Mouse (Mus musculus) midbrain, embryonic 14.5 days (tissue): ENCODE results near the gene Rbm6. TPM values are rescaled to one million over a fixed set of nuclear protein-coding genes. Genes with fewer than 3 reads are reported as not detected.

Source experiments
- ATAC-seq: fragments of 200-750 bp; cut with Nextera tagmentation; 2 replicates; pipeline ENCODE4 v1.8.0; 2017; ENCODE audit warnings: moderate number of reproducible peaks, moderate library complexity; ENCODE audit not compliant: low FRiP score, low TSS enrichment
- DNase-seq: peaks from one replicate; pipeline ENCODE4 v3.0.0-alpha.2; 2015
- H3K27ac ChIP-seq: fragments of 300-500 bp; sonication (generic); replicated peaks from 2 replicates; pipeline ENCODE4 v1.5.1; 2014; ENCODE audit warnings: mild to moderate bottlenecking, low read depth, low read length, moderate library complexity
- H3K27me3 ChIP-seq: fragments of 300-500 bp; sonication (generic); 2 replicates; pipeline ENCODE4 v1.6.1; 2014; ENCODE audit warnings: low read length, control low read depth, mixed read lengths; ENCODE audit not compliant: control insufficient read depth, insufficient read depth
- H3K36me3 ChIP-seq: fragments of 300-500 bp; sonication (generic); 2 replicates; pipeline ENCODE4 v1.6.1; 2014; ENCODE audit warnings: low read length, control low read depth; ENCODE audit not compliant: control insufficient read depth, insufficient read depth
- H3K4me1 ChIP-seq: fragments of 300-500 bp; sonication (generic); 2 replicates; pipeline ENCODE4 v1.6.1; 2014; ENCODE audit warnings: mild to moderate bottlenecking, antibody characterized with exemption, low read length, control low read depth; ENCODE audit not compliant: control insufficient read depth, insufficient read depth
- H3K4me2 ChIP-seq: fragments of 300-500 bp; sonication (generic); 2 replicates; pipeline ENCODE4 v1.6.1; 2014; ENCODE audit warnings: mild to moderate bottlenecking, low read length, moderate library complexity
- H3K4me3 ChIP-seq: fragments of 300-500 bp; sonication (generic); replicated peaks from 2 replicates; pipeline ENCODE4 v1.5.1; 2014; ENCODE audit warnings: low read depth, low read length
- H3K9ac ChIP-seq: fragments of 300-500 bp; sonication (generic); replicated peaks from 2 replicates; pipeline ENCODE4 v1.6.1; 2014; ENCODE audit warnings: mild to moderate bottlenecking, low read length, moderate library complexity
- H3K9me3 ChIP-seq: fragments of 300-500 bp; sonication (generic); 2 replicates; pipeline ENCODE4 v1.6.1; 2016; ENCODE audit warnings: low read length, control low read depth, mixed read lengths; ENCODE audit not compliant: control insufficient read depth
- WGBS: fragments of 180-500 bp; shearing (Covaris S2); extraction: QIAGEN DNeasy Blood & Tissue Kit; methylation state at CpG from one replicate; pipeline ENCODE4 v1.1.7; 2014; 5-methylcytosine and 5-hydroxymethylcytosine counted together
- polyA plus RNA-seq: library from polyadenylated mRNA; unstranded; fragments of >200 nt; fragmentation: Nextera tagmentation; extraction: Ambion mirVana; gene quantifications from 2 replicates; pipeline ENCODE4 v1.2.1, GENCODE M21; 2014

Gene Rbm6
- polyA plus RNA-seq, 1 experiment from 2014 or later, result 95.5 TPM

GRCm38 (mm10) chr9:107776809-107777208 lies 96.2 kb downstream of the Rbm6 start:
- no peak for ATAC-seq
- H3K36me3 ChIP-seq, result peaks cover 79% of the 10 kb centered on the region

GRCm38 (mm10) chr9:107774411-107774810 lies 98.6 kb downstream of the Rbm6 start:
- WGBS, result 93% methylated on average over 3 of the region's 3 CpGs
- no peaks in the 10 kb centered on the region for H3K9me3 ChIP-seq
- H3K36me3 ChIP-seq, result peaks cover 56% of the 10 kb centered on the region
- no peak overlapping the region for H3K9ac ChIP-seq
- no peak overlapping the region for H3K4me3 ChIP-seq
- DNase-seq (no peak), ATAC-seq (no peak)
- no peak overlapping the region for H3K27ac ChIP-seq
- H3K4me1 ChIP-seq, result peaks cover 10% of the 10 kb centered on the region; the same call in 1 of the 2 replicates
- no peaks in the 10 kb centered on the region for H3K27me3 ChIP-seq
- no peak overlapping the region for H3K4me2 ChIP-seq

More at GRCm38 (mm10) chr9:107776809-107777208, 96.2 kb downstream of the Rbm6 start:
- Histone ChIP-seq H3K27me3 (no peaks in the 10 kb centered on the region), H3K9ac (no peak overlapping the region), H3K9me3 (no peaks in the 10 kb centered on the region), H3K4me2 (no peak overlapping the region), H3K27ac (no peak overlapping the region), H3K4me3 (no peak overlapping the region), H3K4me1 (peaks cover 3% of the 10 kb centered on the region; the same call in 1 of the 2 replicates)
- no peak for DNase-seq

- Histone ChIP-seq H3K27ac (peak overlapping the region; percentile 94), H3K4me3 (no peak overlapping the region)
Observed at GRCm38 (mm10) chr9:107771782-107772181, 101.3 kb downstream of the Rbm6 start.

GRCm38 (mm10) chr9:107770374-107771290 lies 102.4 kb downstream of the Rbm6 start, which contains the start of gene Rbm5:
Gene Rbm5 (minus strand): TSS chr9:107770996.
- peak within 1 kb of the TSS; percentile 99 for H3K9ac ChIP-seq
- H3K27me3 ChIP-seq, result no peaks in the 10 kb centered on the region
- no peaks in the 10 kb centered on the region for H3K9me3 ChIP-seq
- H3K36me3 ChIP-seq, result peaks cover 66% of the 10 kb centered on the region
- H3K4me2 ChIP-seq, result peak within 1 kb of the TSS; percentile 84
- under 1% methylated on average over 60 of the region's 60 CpGs for WGBS
- peak within 1 kb of the TSS; percentile 98 for H3K4me3 ChIP-seq
- DNase-seq, result peak; percentile 97
- peaks cover 24% of the 10 kb centered on the region for H3K4me1 ChIP-seq
- ATAC-seq, result peak; percentile 100
- peak within 1 kb of the TSS; percentile 94 for H3K27ac ChIP-seq

More at GRCm38 (mm10) chr9:107771782-107772181, 101.3 kb downstream of the Rbm6 start:
- 81% methylated on average over 2 of the region's 2 CpGs for whole genome bisulfite sequencing
- H3K9ac ChIP-seq, result peak overlapping the region; percentile 99; the same call in 1 of the 2 replicates
- H3K4me2 ChIP-seq, result no peak overlapping the region; the same call in 1 of the 2 replicates
- no peaks in the 10 kb centered on the region for H3K9me3 ChIP-seq
- ATAC-seq (no peak), DNase-seq (no peak)
- H3K36me3 ChIP-seq, result peaks cover 66% of the 10 kb centered on the region
- H3K4me1 ChIP-seq, result peaks cover 24% of the 10 kb centered on the region
- H3K27me3 ChIP-seq, result no peaks in the 10 kb centered on the region

GRCm38 (mm10) chr9:107770037-107770373 lies 103.0 kb downstream of the Rbm6 start:
- no peak for DNase-seq
- 2% methylated on average over 9 of the region's 9 CpGs for WGBS
- Histone ChIP-seq H3K4me3 (peak overlapping the region; percentile 98), H3K9ac (peak overlapping the region; percentile 99), H3K4me1 (peaks cover 24% of the 10 kb centered on the region), H3K36me3 (peaks cover 66% of the 10 kb centered on the region), H3K27me3 (no peaks in the 10 kb centered on the region), H3K4me2 (peak overlapping the region; percentile 84), H3K9me3 (no peaks in the 10 kb centered on the region), H3K27ac (peak overlapping the region; percentile 94)
- no peak for ATAC-seq

- WGBS, result 8% methylated on average over 4 of the region's 4 CpGs
- H3K27ac ChIP-seq, result no peak overlapping the region; the same call in 1 of the 2 replicates
- DNase-seq, result peak; percentile 43
Observed at GRCm38 (mm10) chr9:107769445-107770000, 103.5 kb downstream of the Rbm6 start.

GRCm38 (mm10) chr9:107768851-107769250 lies 104.2 kb downstream of the Rbm6 start:
- ATAC-seq, result no peak
- Histone ChIP-seq H3K27ac (no peak overlapping the region), H3K4me1 (peaks cover 24% of the 10 kb centered on the region), H3K4me3 (peak overlapping the region; percentile 98), H3K9ac (peak overlapping the region; percentile 99; the same call in 1 of the 2 replicates), H3K9me3 (no peaks in the 10 kb centered on the region), H3K4me2 (peak overlapping the region; percentile 84), H3K27me3 (no peaks in the 10 kb centered on the region), H3K36me3 (peaks cover 66% of the 10 kb centered on the region)
- WGBS, result 69% methylated on average over 5 of the region's 5 CpGs
- DNase-seq, result no peak

More at GRCm38 (mm10) chr9:107769445-107770000, 103.5 kb downstream of the Rbm6 start:
- peak overlapping the region; percentile 84 for H3K4me2 ChIP-seq
- peaks cover 24% of the 10 kb centered on the region for H3K4me1 ChIP-seq
- peaks cover 66% of the 10 kb centered on the region for H3K36me3 ChIP-seq
- peak overlapping the region; percentile 99 for H3K9ac ChIP-seq
- peak overlapping the region; percentile 98 for H3K4me3 ChIP-seq
- ATAC-seq, result no peak
- H3K27me3 ChIP-seq, result no peaks in the 10 kb centered on the region
- H3K9me3 ChIP-seq, result no peaks in the 10 kb centered on the region

- Histone ChIP-seq H3K27ac (no peak overlapping the region), H3K9me3 (no peaks in the 10 kb centered on the region), H3K36me3 (peaks cover 97% of the 10 kb centered on the region), H3K4me2 (no peak overlapping the region), H3K27me3 (no peaks in the 10 kb centered on the region), H3K9ac (no peak overlapping the region), H3K4me1 (no peaks in the 10 kb centered on the region), H3K4me3 (no peak overlapping the region)
- no peak for ATAC-seq
- WGBS, result 96% methylated on average over 6 of the region's 6 CpGs
- DNase-seq, result no peak
Observed at GRCm38 (mm10) chr9:107759593-107759992, 113.4 kb downstream of the Rbm6 start.
